Mouse (Mus musculus) myocyte (in vitro differentiated cells): ENCODE results near the gene Ptprh.

Experiments
- MAX ChIP-seq: IDR thresholded peaks from one replicate; pipeline ENCODE4 v1.6.1; 2011; ENCODE audit warnings: low read depth, mild to moderate bottlenecking, control low read depth
- MYOG ChIP-seq, 3 experiments: IDR thresholded peaks; one replicate each; pipeline ENCODE4 v1.6.1; 2011; ENCODE audit warnings: control low read depth in 2 of 3, low read depth in 2 of 3, mild to moderate bottlenecking in 2 of 3; ENCODE audit not compliant: insufficient read length in 2 of 3, control insufficient read depth in 1 of 3, insufficient read depth in 1 of 3
- POLR2A ChIP-seq: IDR thresholded peaks from one replicate; pipeline ENCODE4 v1.6.1; 2011; ENCODE audit warnings: low read depth, mild to moderate bottlenecking, control low read depth, moderate library complexity; ENCODE audit not compliant: insufficient read length
- POLR2AphosphoS2 ChIP-seq: IDR thresholded peaks from one replicate; pipeline ENCODE4 v1.6.1; 2011; ENCODE audit warnings: low read depth, control low read depth; ENCODE audit not compliant: insufficient read length
- SRF ChIP-seq: IDR thresholded peaks from one replicate; pipeline ENCODE4 v1.6.1; 2011; ENCODE audit warnings: low read depth; ENCODE audit not compliant: control insufficient read depth, insufficient read length
- USF1 ChIP-seq: IDR thresholded peaks from one replicate; pipeline ENCODE4 v1.6.1; 2011; ENCODE audit warnings: low read depth, mild to moderate bottlenecking, control low read depth, moderate library complexity

DNA sequence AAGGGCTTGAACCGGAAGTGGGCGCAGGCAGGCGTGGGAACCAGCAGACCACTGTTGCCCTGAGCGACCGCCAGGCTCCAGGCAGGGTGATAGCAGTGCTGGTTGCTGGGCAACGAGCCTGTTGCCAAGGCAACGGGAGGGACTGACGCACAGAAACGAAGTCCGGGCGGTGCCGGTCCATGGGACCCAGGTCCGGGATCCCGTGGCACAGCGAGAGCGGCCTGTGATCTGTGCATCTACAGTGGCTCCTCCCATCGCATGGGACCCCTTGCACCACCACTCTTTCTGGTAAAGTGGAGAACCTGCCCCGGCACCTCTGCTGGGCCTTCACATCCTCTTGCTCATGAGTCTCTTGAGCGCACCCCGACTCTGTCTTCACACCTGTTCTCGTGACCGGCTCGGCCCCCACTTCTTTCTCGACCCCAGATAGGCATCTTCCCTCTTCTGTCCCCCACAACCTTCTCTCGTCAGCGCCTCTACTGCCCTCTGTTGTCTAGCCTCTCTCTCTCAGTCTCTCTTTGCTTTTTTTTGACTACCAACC lies 57.2 kb downstream of the Ptprh start:
- TF ChIP-seq POLR2A, result no peak
- TF ChIP-seq USF1, result no peak
- TF ChIP-seq MAX, result no peak
- no peak for TF ChIP-seq SRF
- TF ChIP-seq POLR2AphosphoS2, result no peak
- no peak for TF ChIP-seq MYOG (IDR thresholded peaks at IDR 0.05; ENCODE audit: control insufficient read depth in 1 of 3, insufficient read depth in 1 of 3, insufficient read length in 2 of 3, low read depth in 2 of 3)
